Mouse (Mus musculus): ENCODE data around the gene Lrif1. TPM values are rescaled to one million over a fixed set of nuclear protein-coding genes. Genes with fewer than 3 reads are reported as not detected.
"Not testable (repeated sequence)": the region's sequence is repeated elsewhere in the genome, so short reads cannot be mapped to it uniquely, and the experiment has no call there.

Lrif1 gene
- polyA plus RNA-seq (2012; rRNA removed), result 4.0 and 5.1 TPM in 2 replicates

- DNase-seq (ENCODE audit: low read depth), result no peak
Measured at GRCm38 (mm10) chr3:106684830-106685229, at the start of gene Lrif1. Gene Lrif1, plus strand, starts transcription at chr3:106684987.

GRCm38 (mm10) chr3:106672811-106673210 lies 12.0 kb upstream of the Lrif1 start:
- not testable (repeated sequence) for DNase-seq (ENCODE audit: low read depth)

GRCm38 (mm10) chr3:106685381-106685780 lies 594 bp downstream of the Lrif1 start:
- DNase-seq (ENCODE audit: low read depth), result no peak

- peak; percentile 92 for DNase-seq (ENCODE audit: low read depth)
Measured at GRCm38 (mm10) chr3:106721397-106722027, 36.7 kb downstream of the Lrif1 start.

GRCm38 (mm10) chr3:106722028-106722945 lies 37.5 kb downstream of the Lrif1 start:
- DNase-seq (ENCODE audit: low read depth), result peak; percentile 49

GRCm38 (mm10) chr3:106755898-106756297 lies 71.1 kb downstream of the Lrif1 start:
- DNase-seq (ENCODE audit: low read depth), result no peak

GRCm38 (mm10) chr3:106771834-106772233 lies 87.0 kb downstream of the Lrif1 start:
- DNase-seq (ENCODE audit: low read depth), result no peak

- DNase-seq (ENCODE audit: low read depth), result no peak
Measured at GRCm38 (mm10) chr3:106785130-106785529, 100.3 kb downstream of the Lrif1 start.

Other genes starting within 250 kb of the Lrif1 start
- gene Dennd2d, start 202.6 kb upstream of the Lrif1 start, polyA plus RNA-seq (2012; rRNA removed), result 8.8 and 10.4 TPM in 2 replicates
- gene Dram2, start 137.2 kb upstream of the Lrif1 start, polyA plus RNA-seq (2012; rRNA removed), result 66.8 and 68.9 TPM in 2 replicates
- 20.2 and 20.7 TPM in 2 replicates for gene Cept1, start 137.2 kb upstream of the Lrif1 start, polyA plus RNA-seq (2012; rRNA removed)
- 9.3 and 11.3 TPM in 2 replicates for gene Cd53, start 105.2 kb downstream of the Lrif1 start, polyA plus RNA-seq (2012; rRNA removed)
- not detected in 2 replicates for gene Olfr266, start 141.3 kb downstream of the Lrif1 start, polyA plus RNA-seq (2012; rRNA removed)